Comparison of ENCODE assay signal across 8 mouse cellular contexts in the genomic region with DNA sequence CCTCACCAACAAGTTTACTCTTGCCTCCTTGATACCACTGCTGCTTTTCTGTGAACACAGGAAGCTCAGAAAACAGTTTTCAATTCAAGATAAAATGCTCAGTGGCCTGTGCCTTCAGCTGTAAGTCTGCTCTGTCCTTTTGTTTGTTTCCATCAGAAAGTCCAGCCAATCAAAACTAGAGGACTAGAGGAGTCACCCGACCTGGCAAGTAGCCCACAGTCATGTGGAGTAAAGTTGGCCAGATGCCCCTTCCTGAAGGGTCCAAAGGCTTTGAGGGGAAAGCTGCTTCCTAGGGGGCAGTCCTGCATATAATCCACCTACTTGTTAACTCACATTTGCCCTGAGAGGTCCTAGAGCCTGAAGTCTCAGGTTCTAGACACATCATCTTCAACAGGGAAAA. TPM values are rescaled to one million over a fixed set of nuclear protein-coding genes. Genes with fewer than 3 reads are reported as not detected.
DNase-seq lines count a peak whose midpoint lies in the region; ATAC-seq and TF ChIP-seq lines count a peak whose summit lies in the region.

No protein-coding gene starts in this region.

- H3K9ac ChIP-seq in hindbrain, postnatal 0 days (replicated peaks; ENCODE audit: low read length), result no peak overlapping the region
- no peak overlapping the region for H3K9ac ChIP-seq in neural tube, embryonic 15.5 days (replicated peaks)

- H3K4me2 ChIP-seq in hindbrain, postnatal 0 days (ENCODE audit: low read depth, low read length), result no peak overlapping the region
- H3K4me2 ChIP-seq in neural tube, embryonic 15.5 days, result no peak overlapping the region

- 17% methylated on average over 1 of the region's 1 CpGs for WGBS in hindbrain, postnatal 0 days
- WGBS in neural tube, embryonic 15.5 days, result 26% methylated on average over 1 of the region's 1 CpGs

- H3K4me3 ChIP-seq in hindbrain, postnatal 0 days (ENCODE audit: low read length), result no peak overlapping the region
- no peak overlapping the region for H3K4me3 ChIP-seq in neural tube, embryonic 15.5 days (replicated peaks)

- no peaks in the 10 kb centered on the region for H3K9me3 ChIP-seq in hindbrain, postnatal 0 days (ENCODE audit: low read length)
- H3K9me3 ChIP-seq in neural tube, embryonic 15.5 days (replicated peaks), result no peaks in the 10 kb centered on the region

- no peaks in the 10 kb centered on the region for H3K27me3 ChIP-seq in hindbrain, postnatal 0 days (ENCODE audit: insufficient read depth, low read length)
- H3K27me3 ChIP-seq in neural tube, embryonic 15.5 days (replicated peaks), result no peaks in the 10 kb centered on the region

- no peak for ATAC-seq in frontal cortex, adult (ENCODE audit: low TSS enrichment)
- ATAC-seq in hindbrain, postnatal 0 days, result peak; percentile 91
- no peak for ATAC-seq in neural tube, embryonic 15.5 days (ENCODE audit: low FRiP score)
- no peak for ATAC-seq in erythroblast, adult 5-6 weeks (replicated peaks; ENCODE audit: low FRiP score, poor library complexity, severe bottlenecking)

- H3K27ac ChIP-seq in hindbrain, postnatal 0 days, result peak overlapping the region; percentile 70
- peak overlapping the region; percentile 57; the same call in 1 of the 2 replicates for H3K27ac ChIP-seq in neural tube, embryonic 15.5 days (replicated peaks)

- H3K4me1 ChIP-seq in hindbrain, postnatal 0 days (ENCODE audit: insufficient read depth, low read length), result peaks cover 7% of the 10 kb centered on the region; the same call in 1 of the 2 replicates
- H3K4me1 ChIP-seq in neural tube, embryonic 15.5 days, result no peaks in the 10 kb centered on the region

- no peaks in the 10 kb centered on the region for H3K36me3 ChIP-seq in hindbrain, postnatal 0 days (ENCODE audit: insufficient read depth, low read length)
- H3K36me3 ChIP-seq in neural tube, embryonic 15.5 days, result no peaks in the 10 kb centered on the region

- TF ChIP-seq CTCF in hindbrain, postnatal 0 days (IDR thresholded peaks at IDR 0.05; ENCODE audit: low read depth), result peak; percentile 17; the same call in 1 of the 2 replicates

- DNase-seq in frontal cortex, postnatal 14 days (ENCODE audit: low spot score in 2 of 2), result peak; percentile 27 to 46
- peak; percentile 17 for DNase-seq in ovary, adult 18-20 months (ENCODE audit: low spot score)
- DNase-seq in ovary, postnatal 10 days (ENCODE audit: low spot score), result no peak
- DNase-seq in hindbrain, postnatal 0 days (ENCODE audit: low spot score), result peak; percentile 91
- DNase-seq in thymus, postnatal 0 days (ENCODE audit: low spot score), result no peak

RNA-seq across cellular contexts. Expression of gene Slc35f3, which starts 10.7 kb away (rescaled TPM):
- total RNA-seq in hindbrain, postnatal 0 days (2014; rRNA removed), result 3.8 and 6.1 TPM in 2 replicates
- polyA plus RNA-seq in hindbrain, postnatal 0 days (2015; fragmentation: Nextera tagmentation; extraction: Ambion mirVana), result 6.1 and 6.5 TPM in 2 replicates
- polyA plus RNA-seq in neural tube, embryonic 15.5 days (2015; fragmentation: Nextera tagmentation; extraction: Ambion mirVana), result 4.8 and 5.3 TPM in 2 replicates
- total RNA-seq in erythroblast, adult 5-6 weeks (2015; ENCODE audit: low replicate concordance), result not detected in 2 replicates
- total RNA-seq in erythroblast, adult 5-6 weeks (2017; ENCODE audit: low replicate concordance), result not detected in 2 replicates
- polyA plus RNA-seq in thymus, postnatal 0 days (2015; fragmentation: Nextera tagmentation; extraction: Ambion mirVana), result 0.08 and 0.27 TPM in 2 replicates

Comparison
In these comparisons a context has a peak if more than half of its experiments do, and no peak if none do; other contexts are left out.
1. DNase-seq: peak in frontal cortex, postnatal 14 days (2 of 2), ovary, adult 18-20 months (single experiment) and hindbrain, postnatal 0 days (single experiment); none in ovary, postnatal 10 days (single experiment) and thymus, postnatal 0 days (single experiment).